Mouse (Mus musculus) G1E-ER4 (cell line): ENCODE measurements at regions not wholly inside any gene's neighbourhood (a gene's known extent, or its start where the extent isn't known, plus 50 kb on each side); places are given as distances from the start of the nearest gene placed in this dataset.

Source experiments
- GATA1 ChIP-seq: IDR thresholded peaks from one replicate; pipeline ENCODE4 v1.8.0; 2012; ENCODE audit warnings: low read length, inconsistent platforms

DNA sequence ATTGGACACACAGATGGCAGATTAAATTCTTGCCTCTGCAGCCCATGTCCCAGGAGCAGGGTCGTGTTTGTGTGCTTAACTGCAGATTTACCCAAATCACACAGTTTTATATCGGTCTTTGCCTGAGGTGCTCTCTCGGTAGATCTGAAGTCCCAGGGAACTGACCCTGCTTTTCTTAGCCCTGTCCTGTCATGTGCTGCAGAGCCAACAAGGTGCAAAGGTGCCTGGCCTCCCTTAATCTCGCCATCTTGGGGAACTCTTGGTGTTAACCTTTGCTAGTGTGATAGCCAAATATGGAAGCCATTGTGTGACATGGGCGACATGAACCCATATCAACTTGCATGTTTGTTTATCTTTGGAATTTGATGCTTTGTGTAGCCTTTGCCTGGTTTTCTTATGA, 107.1 kb upstream of the Lyplal1 start:
- TF ChIP-seq GATA1, result no peak

DNA sequence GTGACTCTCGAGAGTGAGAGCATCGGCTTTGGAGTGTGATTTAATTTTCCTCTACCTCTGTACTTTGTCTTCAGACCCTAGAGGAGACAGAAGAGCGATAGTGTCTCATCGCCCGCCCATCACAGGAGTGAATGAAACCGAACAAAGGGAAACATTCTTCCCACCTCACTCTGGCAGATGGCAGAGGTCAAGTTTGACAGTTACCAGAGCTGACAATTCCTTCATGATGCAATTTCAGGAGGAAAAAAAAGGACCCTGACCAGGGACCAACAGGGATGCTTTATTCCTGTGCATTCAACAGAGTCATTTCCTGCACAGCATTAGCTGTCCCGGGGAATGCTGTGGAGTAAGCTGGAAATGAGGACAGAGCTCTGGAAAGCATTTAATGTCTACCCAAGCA, 106.3 kb upstream of the Lyplal1 start:
- no peak for TF ChIP-seq GATA1

DNA sequence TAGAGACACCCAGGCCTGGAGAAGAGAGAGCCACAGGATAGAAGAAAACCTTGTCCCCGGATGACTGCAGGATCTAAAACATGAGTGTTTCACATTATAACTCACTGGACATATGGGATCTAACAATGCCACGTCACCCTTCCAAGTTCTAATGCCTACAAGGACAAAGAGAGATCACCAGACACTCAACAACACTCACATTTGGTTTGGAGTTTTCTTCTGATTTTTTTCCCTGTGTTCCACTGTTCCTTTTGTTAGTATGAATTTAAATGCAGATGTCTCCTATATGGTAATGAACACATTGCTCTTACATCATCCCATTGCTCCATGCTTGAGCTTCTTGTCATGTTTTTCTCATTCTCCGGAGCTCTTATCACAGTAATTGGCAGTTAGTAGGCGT, 101.9 kb upstream of the Lyplal1 start:
- TF ChIP-seq GATA1, result no peak

DNA sequence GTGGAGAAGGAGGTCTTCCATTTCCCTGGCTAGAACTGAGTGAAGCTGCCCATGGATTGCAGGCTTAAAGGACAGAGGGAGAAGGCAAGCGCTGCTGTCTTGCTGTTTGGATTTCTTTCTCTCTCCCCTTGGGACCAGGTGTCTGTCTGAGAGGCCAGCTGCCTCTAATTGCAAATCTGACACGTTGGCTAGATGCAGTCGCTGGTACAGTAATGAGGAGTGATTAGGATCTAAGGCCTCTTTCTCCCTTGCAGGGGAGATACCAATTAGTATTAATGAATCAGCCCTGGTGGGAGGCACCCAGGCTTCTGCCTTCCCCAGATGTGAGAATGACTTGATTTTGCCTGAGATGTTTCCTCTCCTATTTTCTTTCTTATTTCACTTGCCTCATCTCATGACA, 100.1 kb upstream of the Lyplal1 start:
- TF ChIP-seq GATA1, result no peak

DNA sequence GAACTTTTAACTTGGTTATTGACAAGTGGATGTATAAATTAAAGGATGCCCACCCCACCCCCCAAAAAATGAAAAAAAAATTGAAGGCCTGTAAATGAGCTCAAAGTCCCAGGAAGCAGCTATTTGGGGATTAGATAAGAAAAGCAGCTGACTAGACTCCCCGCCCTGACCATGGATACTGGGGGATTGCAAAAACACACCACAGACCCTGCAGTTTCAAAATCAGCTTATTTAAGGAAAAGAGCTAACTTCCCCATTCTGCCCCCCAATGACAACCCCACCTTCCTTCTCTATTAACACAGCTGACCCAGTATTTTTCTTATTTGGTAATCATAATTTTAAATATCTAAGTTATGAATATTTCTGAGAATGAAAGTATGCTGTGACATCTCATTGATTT, 87.0 kb upstream of the Lyplal1 start:
- TF ChIP-seq GATA1, result no peak

DNA sequence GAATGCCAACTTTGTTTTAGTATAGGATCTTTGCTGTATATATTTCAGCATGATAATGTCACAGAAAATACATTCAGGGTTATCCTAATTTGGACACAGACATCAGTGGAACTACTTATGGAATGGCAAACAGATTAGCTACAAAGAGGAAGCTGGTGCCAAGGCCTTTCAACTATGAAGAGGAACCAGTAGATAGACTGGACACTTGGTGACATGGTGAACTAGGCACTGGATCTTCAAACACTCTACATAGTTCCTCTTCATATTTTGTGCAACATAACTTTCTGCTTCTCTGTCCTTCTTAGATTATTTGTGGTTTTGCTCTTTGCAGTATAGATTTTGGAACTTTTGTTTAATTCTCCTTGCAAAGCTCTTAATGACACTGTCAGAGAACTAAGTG, 85.4 kb upstream of the Lyplal1 start:
- no peak for TF ChIP-seq GATA1

DNA sequence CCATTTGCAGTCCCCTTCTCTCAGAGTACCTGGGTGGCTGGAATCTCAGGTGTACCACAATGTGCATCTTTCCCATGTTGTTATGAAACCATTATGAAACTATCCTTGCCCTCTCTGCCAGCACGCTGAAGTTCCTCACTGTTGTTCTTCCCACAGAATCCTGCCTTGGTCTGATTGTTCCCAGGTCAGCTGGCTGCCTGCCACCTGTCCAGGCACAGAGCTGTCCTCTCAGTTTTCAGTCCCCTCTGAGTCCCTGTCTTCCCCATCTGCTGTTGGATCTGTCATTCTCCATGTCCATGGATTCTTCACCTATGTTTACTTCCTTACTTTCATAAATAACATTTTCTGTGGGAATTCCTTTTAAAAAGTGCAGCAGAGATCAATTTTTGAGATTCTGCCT, 81.3 kb upstream of the Lyplal1 start:
- TF ChIP-seq GATA1, result no peak

DNA sequence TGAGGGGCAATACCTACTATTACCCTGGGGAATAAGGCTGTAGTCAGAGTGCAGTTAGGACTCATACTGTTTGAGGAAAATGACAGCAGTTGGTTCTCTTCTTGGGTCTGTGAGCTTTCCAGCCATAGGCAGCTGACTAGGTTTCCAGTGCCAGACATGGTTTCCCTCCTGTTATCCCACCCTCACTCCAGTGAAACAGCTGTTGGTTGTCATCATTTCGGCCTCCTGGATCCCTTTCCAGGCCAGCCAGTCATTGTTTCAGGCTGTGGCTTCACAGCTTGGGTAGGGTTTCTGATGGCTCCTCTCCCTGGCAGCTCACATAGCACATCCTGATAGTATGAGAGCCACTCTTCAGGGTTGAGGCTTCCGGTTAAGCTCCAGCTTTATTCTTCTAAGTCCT, 79.9 kb upstream of the Lyplal1 start:
- no peak for TF ChIP-seq GATA1

DNA sequence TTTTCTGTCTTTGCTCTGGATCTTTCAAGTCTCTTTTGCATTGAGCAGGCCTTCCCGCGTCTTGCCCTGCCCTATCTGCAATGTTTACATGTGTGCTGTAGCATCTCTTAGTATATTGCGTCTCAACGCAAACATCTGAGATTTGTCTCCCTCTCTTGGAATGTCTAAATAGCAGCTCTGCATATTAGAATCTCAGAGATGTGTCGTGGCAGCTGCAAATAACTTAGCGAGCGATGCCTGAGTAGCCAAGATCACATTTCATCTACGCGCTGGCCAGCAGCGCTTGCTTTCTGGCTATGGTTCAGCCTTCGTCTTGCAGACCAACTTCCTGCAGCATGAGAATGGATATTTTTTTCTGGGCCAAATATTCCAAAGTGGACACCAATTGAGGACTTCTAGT, 72.3 kb upstream of the Lyplal1 start:
- TF ChIP-seq GATA1, result no peak

DNA sequence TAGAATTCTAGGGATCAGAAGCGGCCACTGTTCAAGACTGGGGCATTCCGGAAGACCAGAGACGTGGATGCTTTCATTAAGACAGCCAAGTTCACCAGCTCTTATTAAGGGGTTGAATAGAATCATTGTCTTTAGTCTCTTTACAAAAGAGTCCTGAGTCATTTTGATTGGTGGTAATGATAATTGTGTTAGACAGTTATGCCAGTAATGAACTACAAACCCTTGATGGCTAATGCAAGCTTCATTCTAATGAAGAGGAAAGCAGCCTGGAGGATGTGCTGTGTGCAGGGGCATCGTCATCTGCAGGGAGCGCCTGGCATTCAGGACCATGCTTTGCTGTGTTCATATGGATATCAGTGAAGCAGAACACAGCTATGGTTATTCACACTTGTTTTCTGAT, 70.3 kb upstream of the Lyplal1 start:
- no peak for TF ChIP-seq GATA1

DNA sequence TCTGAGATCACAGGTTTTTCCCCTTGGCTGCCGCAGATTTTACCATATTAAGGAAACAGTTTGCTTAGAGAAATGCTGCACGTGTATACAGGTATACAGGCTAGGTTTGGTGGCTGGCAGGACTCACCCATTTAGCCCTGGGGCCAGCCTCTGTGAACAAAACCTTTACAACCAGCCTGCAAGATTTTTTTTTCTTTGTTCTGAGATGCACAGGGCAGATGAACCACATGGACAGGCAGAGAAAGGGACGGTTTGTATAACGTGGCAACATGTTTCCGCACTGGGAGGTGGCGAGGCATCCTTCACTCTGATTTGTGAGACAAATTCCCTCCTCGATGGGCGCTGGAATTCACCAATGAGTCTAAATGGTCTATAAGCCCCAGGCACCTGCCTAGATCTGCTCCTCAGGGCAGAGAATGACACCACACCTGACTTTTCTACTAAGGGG, 66.1 kb upstream of the Lyplal1 start:
- TF ChIP-seq GATA1, result no peak

DNA sequence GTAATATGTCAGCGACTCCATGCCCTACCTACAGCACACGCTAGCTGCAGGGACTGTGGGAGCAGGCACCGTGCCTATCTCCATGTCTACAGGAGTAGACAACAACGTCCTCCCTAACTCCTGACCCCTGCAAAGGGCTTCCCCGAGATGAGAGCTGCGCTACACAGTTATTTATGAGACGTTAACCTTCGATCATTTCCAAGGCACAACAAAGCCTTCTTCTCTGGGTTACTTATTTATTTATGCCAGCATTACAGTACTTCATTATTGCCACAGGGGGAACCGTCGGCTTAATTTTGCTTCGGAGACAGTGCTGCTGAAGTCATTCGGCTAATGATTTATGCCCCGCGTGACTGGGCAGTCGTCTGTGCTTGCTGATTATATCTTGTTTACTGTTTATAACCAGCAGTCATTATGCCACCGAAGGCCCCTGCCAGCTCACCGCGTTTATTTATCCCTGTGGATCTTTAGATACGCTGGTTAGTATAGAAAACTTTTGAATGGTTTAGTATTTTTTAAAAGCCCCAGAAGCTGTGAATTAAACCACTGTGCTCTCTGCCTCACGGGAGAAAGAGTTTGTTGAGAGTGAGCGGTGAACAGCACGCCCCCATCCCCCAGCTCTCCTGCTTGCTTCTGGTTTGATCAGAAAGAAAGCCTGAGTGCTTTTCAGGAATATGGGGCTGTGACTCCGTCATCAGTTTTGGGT, 65.5 kb upstream of the Lyplal1 start:
- no peak for TF ChIP-seq GATA1

DNA sequence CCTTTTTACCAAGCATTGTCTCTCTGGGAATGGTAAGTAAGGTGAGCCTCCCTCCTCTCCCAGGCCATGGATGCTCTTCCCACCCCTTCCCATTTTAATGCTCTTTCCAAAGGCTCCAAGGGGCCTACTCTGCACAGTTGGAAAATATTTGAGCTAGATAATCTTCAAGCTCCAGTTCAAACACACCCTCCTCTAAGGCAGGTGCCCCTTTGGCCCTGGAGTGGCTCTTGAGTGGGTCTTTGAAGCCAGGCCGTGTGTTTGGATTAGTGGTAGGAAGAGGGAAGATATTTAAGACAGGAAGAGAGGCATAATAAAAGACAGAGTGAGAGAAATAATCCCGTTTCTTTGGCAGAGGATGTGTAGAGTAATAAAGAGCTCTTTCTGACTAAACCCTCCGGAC, 59.9 kb upstream of the Lyplal1 start:
- no peak for TF ChIP-seq GATA1

DNA sequence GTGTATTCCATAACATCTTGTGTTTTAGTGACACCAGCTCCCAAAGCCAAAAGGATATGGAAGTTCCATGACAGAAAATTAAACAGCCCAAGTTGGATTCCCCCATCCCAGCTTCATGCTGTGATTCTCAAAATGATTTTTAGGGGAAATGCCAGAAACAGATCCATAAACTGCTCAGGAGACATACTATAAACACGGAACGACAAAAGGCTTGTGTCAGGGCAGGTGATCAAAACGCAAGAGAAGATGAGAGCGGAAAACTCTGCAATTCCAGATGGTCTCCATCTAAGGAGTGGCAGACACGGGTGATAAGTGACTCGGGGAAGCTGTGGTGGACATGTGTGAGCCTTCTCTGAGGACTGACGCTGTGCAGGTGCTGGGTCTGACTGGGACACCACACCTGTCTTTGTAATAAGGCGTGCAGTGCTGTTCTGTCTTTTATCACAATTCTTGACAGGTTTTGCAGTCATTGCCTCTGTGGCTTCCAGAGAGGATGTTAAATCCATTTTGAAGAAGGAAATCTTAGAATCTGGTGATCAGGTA, 56.4 kb upstream of the Lyplal1 start:
- no peak for TF ChIP-seq GATA1

DNA sequence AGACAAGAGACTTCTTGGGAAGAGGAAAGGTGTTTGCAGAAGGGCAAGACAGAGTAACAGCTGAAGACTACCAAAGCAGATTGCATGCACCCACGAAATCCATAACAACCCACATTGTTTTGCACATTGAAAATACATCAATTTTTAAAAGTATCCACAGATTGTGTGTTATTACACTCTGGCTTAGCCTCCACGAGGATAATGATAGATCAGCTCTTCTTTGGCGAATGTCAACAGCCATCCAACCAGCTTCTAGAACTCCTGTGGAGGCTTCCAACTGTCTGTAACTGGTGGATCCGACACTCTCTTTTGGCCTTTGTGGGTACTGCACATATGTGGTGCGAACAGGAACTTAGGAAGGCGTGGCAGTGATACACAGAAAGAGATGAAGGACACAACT, 54.6 kb upstream of the Lyplal1 start:
- no peak for TF ChIP-seq GATA1
